Mouse (Mus musculus) kidney, embryonic 16.5 days (tissue): ENCODE measurements at regions not wholly inside any gene's neighbourhood (a gene's known extent, or its start where the extent isn't known, plus 50 kb on each side); places are given as distances from the start of the nearest gene placed in this dataset.

Source experiments
- ATAC-seq: fragments of 200-750 bp; cut with Nextera tagmentation; 2 replicates; pipeline ENCODE4 v1.8.0; 2017; ENCODE audit warnings: moderate TSS enrichment; ENCODE audit not compliant: low FRiP score, low TSS enrichment
- H3K27ac ChIP-seq: fragments of 300-500 bp; sonication (generic); 2 replicates; pipeline ENCODE4 v1.5.1; 2014; ENCODE audit warnings: low read length
- H3K27me3 ChIP-seq: fragments of 300-500 bp; sonication (generic); 2 replicates; pipeline ENCODE4 v1.6.1; 2014; ENCODE audit warnings: low read length, control low read depth, mixed read lengths; ENCODE audit not compliant: insufficient read depth
- H3K36me3 ChIP-seq: fragments of 300-500 bp; sonication (generic); 2 replicates; pipeline ENCODE4 v1.6.1; 2014; ENCODE audit warnings: low read length, control low read depth, mixed read lengths; ENCODE audit not compliant: insufficient read depth
- H3K4me1 ChIP-seq: fragments of 300-500 bp; sonication (generic); 2 replicates; pipeline ENCODE4 v1.6.1; 2014; ENCODE audit warnings: low read length, control low read depth, mixed read lengths; ENCODE audit not compliant: insufficient read depth
- H3K4me2 ChIP-seq: fragments of 300-500 bp; sonication (generic); replicated peaks from 2 replicates; pipeline ENCODE4 v1.6.1; 2014; ENCODE audit warnings: low read depth, low read length
- H3K4me3 ChIP-seq: fragments of 300-500 bp; sonication (generic); 2 replicates; pipeline ENCODE4 v1.5.1; 2014; ENCODE audit warnings: mild to moderate bottlenecking, low read length
- H3K9ac ChIP-seq: fragments of 300-500 bp; sonication (generic); replicated peaks from 2 replicates; pipeline ENCODE4 v1.6.1; 2014; ENCODE audit warnings: low read length
- H3K9me3 ChIP-seq: fragments of 300-500 bp; sonication (generic); 2 replicates; pipeline ENCODE4 v1.6.1; 2016; ENCODE audit warnings: low read length, control low read depth
- WGBS: fragments of 180-500 bp; shearing (Covaris S2); extraction: QIAGEN DNeasy Blood & Tissue Kit; methylation state at CpG from one replicate; pipeline ENCODE4 v1.1.7; 2014; 5-methylcytosine and 5-hydroxymethylcytosine counted together

DNA sequence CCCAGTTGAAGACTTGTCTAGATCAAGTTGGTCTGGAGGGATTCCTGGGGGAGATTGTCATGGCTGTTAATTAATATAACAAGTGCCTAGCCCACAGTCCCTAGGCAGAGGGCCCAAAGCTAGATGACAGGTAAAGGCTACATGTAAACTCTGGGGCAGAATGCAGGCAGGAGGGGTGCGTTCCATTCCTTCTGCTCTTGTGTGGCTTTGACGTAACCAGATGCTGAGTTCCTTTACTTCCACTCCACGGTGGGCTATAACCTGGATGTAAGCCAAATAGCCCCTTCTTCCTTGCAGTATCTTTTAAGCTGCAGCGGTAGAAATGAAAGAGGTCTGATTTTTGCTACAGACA lies 185.3 kb upstream of the Nckap5 start:
- Histone ChIP-seq H3K27ac (no peak overlapping the region), H3K4me1 (no peaks in the 10 kb centered on the region), H3K9ac (no peak overlapping the region), H3K36me3 (no peaks in the 10 kb centered on the region), H3K4me2 (no peak overlapping the region), H3K9me3 (no peaks in the 10 kb centered on the region), H3K27me3 (no peaks in the 10 kb centered on the region), H3K4me3 (no peak overlapping the region)
- WGBS: 68% methylated on average over 4 of the region's 4 CpGs
- no peak for ATAC-seq

DNA sequence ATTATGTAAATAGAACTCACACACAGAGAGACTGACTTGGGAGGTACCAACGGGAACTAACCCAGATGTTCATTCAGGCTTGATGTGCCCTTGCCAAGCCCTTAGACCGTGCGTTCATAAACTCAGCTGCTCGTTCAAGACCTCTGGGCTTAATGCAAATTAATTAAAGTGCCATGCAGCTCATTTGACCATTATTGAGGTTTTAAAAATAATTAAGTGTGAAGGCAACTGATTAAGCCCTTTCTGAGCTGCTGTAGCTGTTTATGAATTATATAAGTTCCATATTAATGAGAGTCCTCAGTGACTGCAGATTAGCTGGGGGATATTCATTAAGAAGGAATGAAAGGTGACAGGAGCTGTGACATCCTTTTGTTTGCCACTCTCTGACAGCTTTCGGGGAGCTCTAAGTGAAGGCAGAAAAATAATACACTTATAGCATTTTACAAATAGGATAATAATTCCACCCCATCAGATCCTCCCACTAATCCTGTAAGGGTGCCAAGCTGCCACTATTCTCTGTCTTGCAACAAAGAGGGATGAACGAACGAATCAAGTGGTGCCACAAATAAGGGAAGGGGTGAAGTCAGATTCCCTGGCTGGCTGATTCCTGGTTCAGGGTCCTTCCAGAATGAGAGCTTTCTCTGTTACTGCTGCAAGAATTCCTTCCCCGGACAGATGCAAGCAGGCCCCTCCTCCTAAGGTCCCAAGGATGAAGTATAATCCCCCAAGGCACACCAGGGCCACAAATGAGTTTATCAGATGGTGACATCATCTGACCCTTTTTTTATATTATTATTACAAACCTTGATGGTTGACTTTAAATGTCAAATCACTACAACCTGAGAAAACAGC lies 184.7 kb upstream of the Nckap5 start:
- H3K4me2 ChIP-seq: no peak overlapping the region
- WGBS: 38% methylated on average over 8 of the region's 8 CpGs
- ATAC-seq: no peak

DNA sequence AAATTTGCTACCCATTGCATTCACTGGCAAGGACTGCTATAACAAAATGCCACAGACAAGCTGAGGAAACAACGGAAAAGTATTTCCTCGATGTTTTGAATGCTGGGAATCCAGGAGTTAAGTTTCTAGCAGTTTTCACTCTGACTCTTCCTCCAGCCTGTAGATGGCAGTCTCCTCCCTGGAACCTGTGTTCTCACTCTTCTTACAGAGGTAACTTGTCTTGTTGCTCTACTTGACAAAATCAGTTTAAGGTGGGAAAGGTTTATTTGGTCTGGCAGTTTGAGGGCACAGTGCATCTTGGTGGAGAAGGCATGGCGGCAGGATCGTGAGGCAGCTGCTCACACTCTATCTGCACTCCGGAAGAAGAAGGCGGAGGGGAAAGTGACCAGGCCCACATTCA lies 181.3 kb upstream of the Nckap5 start:
- Histone ChIP-seq H3K27me3 (no peaks in the 10 kb centered on the region), H3K36me3 (no peaks in the 10 kb centered on the region), H3K4me2 (no peak overlapping the region), H3K27ac (no peak overlapping the region), H3K4me3 (no peak overlapping the region), H3K9ac (no peak overlapping the region), H3K9me3 (no peaks in the 10 kb centered on the region), H3K4me1 (no peaks in the 10 kb centered on the region)
- WGBS: 66% methylated on average over 6 of the region's 6 CpGs
- no peak for ATAC-seq

More for the DNA sequence above, 184.7 kb upstream of the Nckap5 start:
- no peak overlapping the region for H3K4me3 ChIP-seq
- no peak overlapping the region for H3K9ac ChIP-seq
- no peak overlapping the region for H3K27ac ChIP-seq
- no peaks in the 10 kb centered on the region for H3K4me1 ChIP-seq
- no peaks in the 10 kb centered on the region for H3K36me3 ChIP-seq
- H3K27me3 ChIP-seq: no peaks in the 10 kb centered on the region
- H3K9me3 ChIP-seq: no peaks in the 10 kb centered on the region

DNA sequence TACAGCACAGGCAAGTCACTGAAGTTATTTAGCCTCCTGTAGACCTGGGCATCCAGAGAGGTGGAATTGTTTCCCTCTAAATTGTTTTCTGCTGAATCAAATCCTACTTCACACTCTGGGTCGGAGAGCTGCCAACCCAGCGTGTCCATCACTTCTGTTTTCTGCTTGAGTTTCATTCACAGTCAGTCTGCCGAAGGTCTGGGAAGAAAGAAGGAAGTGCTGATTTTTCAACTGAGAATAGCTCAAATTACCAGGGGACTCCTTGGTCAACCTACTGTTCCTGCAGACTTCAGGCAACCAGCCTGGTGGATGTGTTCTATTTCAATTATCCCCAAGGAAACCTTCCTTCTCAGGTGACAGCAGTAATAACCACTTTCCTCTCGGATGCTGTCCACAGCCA lies 179.1 kb upstream of the Nckap5 start:
- H3K27me3 ChIP-seq: no peaks in the 10 kb centered on the region
- no peak for ATAC-seq
- no peak overlapping the region for H3K27ac ChIP-seq
- H3K36me3 ChIP-seq: no peaks in the 10 kb centered on the region
- H3K9me3 ChIP-seq: no peaks in the 10 kb centered on the region
- no peak overlapping the region for H3K4me3 ChIP-seq
- 50% methylated on average over 4 of the region's 4 CpGs for WGBS
- no peak overlapping the region for H3K9ac ChIP-seq
- no peaks in the 10 kb centered on the region for H3K4me1 ChIP-seq
- no peak overlapping the region for H3K4me2 ChIP-seq

DNA sequence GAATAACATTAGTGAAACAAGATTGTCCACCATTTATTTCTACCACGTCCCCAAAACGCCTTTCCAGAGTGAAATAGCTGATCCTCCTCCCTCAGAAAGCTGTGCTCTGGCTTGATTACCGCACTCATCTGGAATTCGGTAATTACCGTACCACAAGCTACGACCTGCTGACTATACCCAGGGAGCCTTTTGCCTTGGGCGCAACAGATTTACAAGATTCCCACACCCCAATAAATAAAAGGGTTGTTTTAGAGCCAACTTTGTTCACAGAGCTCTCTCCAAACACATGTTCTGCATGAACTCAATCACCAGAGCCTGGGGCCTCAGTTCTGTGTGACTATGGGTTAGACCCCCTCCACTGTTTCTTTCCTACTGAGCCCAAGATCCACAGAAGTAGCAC lies 171.1 kb upstream of the Nckap5 start:
- WGBS: 57% methylated on average over 7 of the region's 7 CpGs
- H3K27me3 ChIP-seq: no peaks in the 10 kb centered on the region
- H3K36me3 ChIP-seq: no peaks in the 10 kb centered on the region
- no peak overlapping the region for H3K9ac ChIP-seq
- H3K4me1 ChIP-seq: no peaks in the 10 kb centered on the region
- no peak for ATAC-seq
- no peaks in the 10 kb centered on the region for H3K9me3 ChIP-seq
- H3K27ac ChIP-seq: no peak overlapping the region
- no peak overlapping the region for H3K4me3 ChIP-seq
- H3K4me2 ChIP-seq: no peak overlapping the region

DNA sequence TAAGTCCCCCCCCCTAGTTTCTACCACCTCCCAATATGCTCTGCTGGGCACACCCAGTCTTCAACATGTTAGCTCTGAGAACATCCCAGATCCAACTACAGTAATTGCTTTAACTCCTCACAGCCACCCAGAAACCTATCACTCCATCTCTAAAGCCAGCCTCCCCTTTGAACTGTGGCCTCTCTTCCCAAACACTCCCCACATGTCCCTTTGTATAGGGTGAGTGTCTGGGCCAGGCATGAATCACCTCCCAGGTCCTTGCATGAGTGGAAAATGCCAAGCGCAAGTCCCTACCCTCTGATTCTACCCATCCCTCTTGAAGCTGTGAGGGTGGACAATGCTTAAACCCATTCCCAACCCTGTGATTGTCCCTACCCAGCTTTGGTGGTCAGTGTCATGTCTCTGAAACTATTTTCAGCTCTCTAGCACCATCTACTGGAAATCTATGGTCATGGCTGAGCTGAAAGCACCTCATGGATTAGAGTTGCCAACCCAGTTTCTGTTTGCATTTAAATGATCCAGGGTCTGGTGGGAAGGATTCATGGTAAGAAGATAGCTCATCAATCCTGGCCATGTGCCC lies 162.6 kb upstream of the Nckap5 start:
- Histone ChIP-seq H3K27ac (no peak overlapping the region), H3K9ac (no peak overlapping the region), H3K9me3 (no peaks in the 10 kb centered on the region), H3K27me3 (no peaks in the 10 kb centered on the region), H3K4me1 (no peaks in the 10 kb centered on the region), H3K4me3 (no peak overlapping the region), H3K36me3 (no peaks in the 10 kb centered on the region), H3K4me2 (no peak overlapping the region)
- WGBS: 73% methylated on average over 1 of the region's 1 CpGs
- ATAC-seq: peak; percentile 69; the same call in 1 of the 2 replicates

DNA sequence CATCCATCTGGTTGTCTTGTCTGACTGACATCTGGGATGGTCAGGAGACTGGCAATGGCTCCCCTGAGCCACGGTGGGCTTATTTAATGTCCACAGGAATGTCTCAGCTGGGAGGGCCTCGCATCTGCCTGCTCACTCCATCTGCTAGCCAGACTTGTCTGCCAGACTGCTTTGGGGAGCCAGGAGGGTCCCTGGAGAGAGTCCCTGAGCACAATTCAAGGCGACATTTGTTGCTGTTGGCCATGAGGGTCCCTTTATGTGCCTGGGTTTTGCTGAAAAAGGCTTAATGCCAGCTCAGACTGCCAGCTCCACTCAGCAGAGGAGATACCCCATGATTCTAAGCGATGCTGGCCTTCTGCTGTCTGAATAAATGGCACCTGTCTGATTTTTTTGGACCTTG lies 161.8 kb upstream of the Nckap5 start:
- no peaks in the 10 kb centered on the region for H3K9me3 ChIP-seq
- no peak overlapping the region for H3K4me2 ChIP-seq
- no peaks in the 10 kb centered on the region for H3K4me1 ChIP-seq
- WGBS: 62% methylated on average over 4 of the region's 4 CpGs
- ATAC-seq: no peak
- H3K27me3 ChIP-seq: no peaks in the 10 kb centered on the region
- H3K27ac ChIP-seq: no peak overlapping the region
- H3K4me3 ChIP-seq: no peak overlapping the region
- no peak overlapping the region for H3K9ac ChIP-seq
- H3K36me3 ChIP-seq: no peaks in the 10 kb centered on the region

DNA sequence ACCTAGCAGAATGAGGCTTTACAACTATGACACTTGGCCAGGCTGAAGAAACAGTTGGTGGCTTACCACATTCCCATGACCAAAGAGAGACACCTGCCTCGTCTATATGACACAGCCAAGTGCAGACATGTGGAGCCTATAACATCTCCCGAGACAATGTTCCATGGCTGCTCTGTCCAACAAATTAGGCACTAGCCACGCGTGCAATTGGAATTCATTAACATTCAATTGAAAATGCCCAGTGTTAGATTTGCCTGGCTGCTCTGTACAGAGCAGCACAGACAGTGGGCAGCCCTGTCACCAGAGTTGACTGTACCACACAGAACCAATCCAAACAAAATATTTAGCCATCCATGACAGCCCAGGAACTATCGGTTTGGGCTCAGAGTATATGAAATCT lies 152.2 kb upstream of the Nckap5 start:
- H3K36me3 ChIP-seq: no peaks in the 10 kb centered on the region
- no peak overlapping the region for H3K27ac ChIP-seq
- WGBS: 78% methylated on average over 5 of the region's 5 CpGs
- no peak overlapping the region for H3K4me3 ChIP-seq
- no peak overlapping the region for H3K9ac ChIP-seq
- H3K4me1 ChIP-seq: no peaks in the 10 kb centered on the region
- H3K4me2 ChIP-seq: no peak overlapping the region
- H3K27me3 ChIP-seq: no peaks in the 10 kb centered on the region
- H3K9me3 ChIP-seq: no peaks in the 10 kb centered on the region
- ATAC-seq: no peak

DNA sequence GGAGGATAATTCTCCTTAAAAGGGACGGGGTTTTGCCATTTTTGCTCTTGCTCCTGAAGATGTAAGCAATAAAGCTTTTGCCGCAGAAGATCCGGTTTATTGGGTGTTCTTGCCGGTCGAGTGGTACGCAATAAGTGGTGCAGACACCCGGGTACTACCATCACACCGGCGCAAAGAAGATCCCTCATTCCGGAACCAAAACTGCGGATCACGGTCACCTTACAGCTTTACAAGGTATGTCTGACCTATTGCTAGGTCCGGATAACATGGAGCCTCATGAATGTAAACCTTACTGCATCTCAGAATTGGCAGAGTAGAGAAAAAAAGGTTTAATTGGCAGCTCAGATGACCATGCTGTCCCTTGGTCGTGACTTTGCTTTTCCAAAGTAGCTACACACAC lies 149.7 kb upstream of the Nckap5 start:
- Histone ChIP-seq H3K4me3 (no peak overlapping the region), H3K9ac (no peak overlapping the region), H3K36me3 (no peaks in the 10 kb centered on the region), H3K4me2 (no peak overlapping the region), H3K27ac (no peak overlapping the region), H3K4me1 (no peaks in the 10 kb centered on the region), H3K27me3 (no peaks in the 10 kb centered on the region), H3K9me3 (no peaks in the 10 kb centered on the region)
- no peak for ATAC-seq
- 94% methylated on average over 14 of the region's 14 CpGs for WGBS

DNA sequence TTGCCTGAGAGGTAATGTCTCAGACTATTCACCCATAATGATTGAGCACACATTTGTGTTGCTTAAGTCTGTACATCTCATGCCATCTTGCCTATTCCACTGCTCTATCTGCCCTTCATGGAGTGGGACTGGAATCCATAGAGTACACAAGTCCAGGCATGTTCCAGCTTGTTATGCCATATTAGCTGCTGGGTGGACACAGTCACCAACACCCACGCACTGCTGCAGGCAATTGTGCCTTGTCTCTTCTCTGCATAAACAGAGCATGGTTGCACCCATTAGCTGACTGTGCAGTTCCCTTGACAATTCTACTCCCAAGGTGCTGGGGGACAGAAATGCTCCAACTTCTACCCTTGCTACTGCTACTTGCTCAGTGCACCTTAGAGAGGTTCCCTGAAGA lies 143.3 kb upstream of the Nckap5 start:
- no peaks in the 10 kb centered on the region for H3K4me1 ChIP-seq
- H3K4me3 ChIP-seq: no peak overlapping the region
- no peak for ATAC-seq
- no peak overlapping the region for H3K4me2 ChIP-seq
- no peak overlapping the region for H3K9ac ChIP-seq
- H3K27me3 ChIP-seq: no peaks in the 10 kb centered on the region
- no peaks in the 10 kb centered on the region for H3K36me3 ChIP-seq
- 93% methylated on average over 1 of the region's 1 CpGs for WGBS
- H3K9me3 ChIP-seq: no peaks in the 10 kb centered on the region
- no peak overlapping the region for H3K27ac ChIP-seq
